Mouse (Mus musculus): ENCODE measurements at regions not wholly inside any gene's neighbourhood (a gene's known extent, or its start where the extent isn't known, plus 50 kb on each side); places are given as distances from the start of the nearest gene placed in this dataset.
A peak's percentile ranks its signal among the peaks of the same experiment; 100 is the strongest.

DNA sequence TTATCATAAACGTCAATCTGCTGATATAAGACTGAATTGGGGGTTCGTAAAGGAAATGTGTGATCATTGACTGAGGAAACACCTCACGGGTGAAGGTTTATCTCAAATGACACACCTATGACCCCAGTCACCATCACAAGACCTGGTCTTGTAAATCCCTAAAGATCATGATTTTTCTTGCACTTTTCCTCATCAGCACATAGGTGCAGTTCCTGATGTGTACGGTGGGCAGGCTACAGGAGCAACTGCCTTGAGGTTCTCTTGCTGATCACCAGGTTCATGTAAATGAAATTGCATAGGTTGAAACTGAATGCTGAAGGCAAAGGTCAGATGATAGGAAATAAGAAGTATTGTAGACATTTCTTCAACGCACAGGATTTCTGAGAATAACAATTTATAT is 277.1 kb downstream of the Rnf152 start:
- no peak for DNase-seq (ENCODE audit: low read depth, low spot score)

DNA sequence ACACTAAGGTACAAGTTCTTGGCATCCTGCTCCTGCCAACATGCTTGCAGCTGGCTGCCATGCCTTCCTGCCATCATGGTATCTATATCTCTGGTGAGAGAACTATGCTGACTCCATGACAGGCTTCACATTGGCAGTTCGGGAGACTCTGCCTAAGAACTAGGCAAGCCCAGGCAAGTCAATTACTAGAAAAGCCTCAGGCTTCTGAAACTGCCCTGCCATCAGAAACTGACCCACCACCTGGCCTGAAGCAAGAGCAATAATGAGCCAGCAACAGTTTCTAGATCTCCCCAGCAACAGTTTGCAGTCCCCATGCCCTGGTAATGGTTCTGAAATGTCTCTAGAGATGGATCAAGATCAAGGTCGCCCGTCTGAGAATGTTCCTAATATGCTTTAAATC is 280.8 kb downstream of the Rnf152 start:
- no peak for DNase-seq (ENCODE audit: low read depth, low spot score)

DNA sequence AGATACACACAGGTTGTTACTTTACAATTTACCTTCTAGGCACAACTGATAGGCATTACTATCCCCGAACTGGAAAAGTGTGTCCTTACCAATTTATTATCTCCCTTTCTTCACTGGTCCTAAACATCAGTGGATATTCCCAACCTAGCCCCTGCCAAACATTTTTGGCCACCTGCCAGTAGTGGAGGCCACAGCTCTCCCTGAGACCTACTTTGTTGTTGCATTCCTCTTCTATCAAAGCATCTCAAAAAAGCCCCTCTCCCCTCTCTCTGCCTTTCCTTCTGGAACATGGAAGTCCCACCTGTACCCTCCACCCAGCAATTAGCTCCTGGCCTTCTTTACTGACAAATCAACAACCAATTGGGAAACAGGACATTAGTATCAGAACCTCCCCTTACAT is 282.2 kb downstream of the Rnf152 start:
- DNase-seq (ENCODE audit: low read depth, low spot score): no peak

DNA sequence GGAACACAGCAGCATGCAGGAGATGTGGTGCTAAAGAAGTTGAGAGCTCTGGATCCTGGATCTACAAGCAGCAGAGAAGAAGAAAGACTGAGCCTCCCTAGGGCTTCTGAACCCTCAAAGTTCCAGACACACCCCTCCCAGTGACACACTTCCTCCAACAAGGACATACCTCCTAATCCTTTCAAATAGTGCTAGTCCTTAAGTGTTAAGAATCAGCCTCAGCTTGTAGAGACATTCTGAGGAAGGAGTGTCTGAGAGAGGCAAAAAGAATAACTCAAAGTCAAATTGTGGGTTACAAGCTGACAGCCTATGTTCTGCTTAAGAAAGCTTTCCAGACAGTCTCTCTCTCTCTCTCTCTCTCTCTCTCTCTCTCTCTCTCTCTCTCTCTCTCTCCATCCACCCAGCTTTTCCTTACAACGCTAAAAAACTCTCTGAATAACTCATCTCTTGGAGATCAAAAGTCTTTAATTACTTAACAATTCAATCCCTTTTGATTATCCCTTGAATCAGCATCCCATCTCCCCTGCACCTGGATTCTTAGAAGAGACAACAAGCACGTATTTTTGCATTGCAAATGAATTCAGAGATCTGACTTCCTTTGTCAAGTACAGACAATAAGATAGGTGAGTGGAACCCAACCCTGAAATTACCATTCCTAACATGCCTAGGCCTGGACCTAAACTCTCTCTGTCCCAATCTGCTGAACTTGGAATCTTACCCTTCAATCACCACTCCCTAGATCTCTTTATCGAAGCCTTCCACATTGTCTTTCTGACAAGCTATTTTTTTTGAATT is 285.7 kb downstream of the Rnf152 start:
- DNase-seq (ENCODE audit: low read depth, low spot score): peak; percentile 96

DNA sequence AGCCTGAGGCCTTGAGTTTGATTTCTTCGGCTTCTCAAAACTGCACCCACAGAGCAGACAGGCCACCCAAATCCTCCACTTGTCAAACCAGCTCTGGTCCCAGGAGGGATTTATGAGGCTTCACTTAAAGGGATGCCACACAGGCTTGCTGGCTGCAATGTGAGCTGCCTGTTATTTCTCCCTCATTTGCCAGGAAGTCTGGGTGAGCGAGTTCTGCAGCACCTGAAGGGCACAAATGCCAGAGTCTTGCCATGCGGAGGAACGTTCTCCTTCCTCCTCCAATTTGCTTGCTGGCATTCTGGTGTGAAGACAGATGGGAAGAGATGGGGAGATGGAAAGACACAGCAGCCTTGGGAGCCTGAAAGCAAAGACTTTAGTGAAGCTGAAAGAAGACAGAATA is 288.6 kb downstream of the Rnf152 start:
- no peak for DNase-seq (ENCODE audit: low read depth, low spot score)

DNA sequence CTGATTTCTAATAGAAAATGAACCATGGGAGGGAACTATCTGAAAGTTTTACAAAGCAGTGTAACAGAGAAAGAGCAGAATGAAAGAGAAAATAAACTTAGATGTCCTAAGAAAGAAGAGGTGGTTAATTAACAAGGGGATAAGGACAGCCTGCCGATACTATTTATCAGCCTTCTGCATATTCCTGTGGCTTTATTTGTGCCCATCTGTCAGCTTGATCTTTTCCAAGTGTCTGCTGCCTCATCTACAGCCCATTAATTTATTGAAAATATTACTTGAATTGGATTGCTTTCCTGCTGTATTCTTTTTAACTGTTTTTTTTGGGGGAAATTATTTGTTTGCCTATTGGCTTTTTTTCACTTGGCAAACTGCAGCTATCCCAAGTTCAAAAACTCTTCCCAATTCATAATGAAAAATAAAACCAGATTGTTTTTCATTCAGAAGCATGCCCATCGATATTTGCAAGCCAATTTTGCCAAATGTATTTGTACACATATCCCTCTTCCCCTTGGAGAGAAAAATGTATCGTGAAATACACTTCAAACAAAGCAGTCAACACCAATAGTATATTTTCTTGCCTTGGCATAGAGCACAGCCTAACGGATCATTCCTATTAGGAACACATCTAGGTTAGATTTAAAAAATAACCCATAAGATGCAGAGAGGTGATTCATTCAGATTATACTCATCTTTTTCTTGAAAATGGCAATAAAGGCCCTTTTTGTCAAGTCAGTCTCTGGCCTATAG is 289.3 kb downstream of the Rnf152 start:
- DNase-seq (ENCODE audit: low read depth, low spot score): no peak

DNA sequence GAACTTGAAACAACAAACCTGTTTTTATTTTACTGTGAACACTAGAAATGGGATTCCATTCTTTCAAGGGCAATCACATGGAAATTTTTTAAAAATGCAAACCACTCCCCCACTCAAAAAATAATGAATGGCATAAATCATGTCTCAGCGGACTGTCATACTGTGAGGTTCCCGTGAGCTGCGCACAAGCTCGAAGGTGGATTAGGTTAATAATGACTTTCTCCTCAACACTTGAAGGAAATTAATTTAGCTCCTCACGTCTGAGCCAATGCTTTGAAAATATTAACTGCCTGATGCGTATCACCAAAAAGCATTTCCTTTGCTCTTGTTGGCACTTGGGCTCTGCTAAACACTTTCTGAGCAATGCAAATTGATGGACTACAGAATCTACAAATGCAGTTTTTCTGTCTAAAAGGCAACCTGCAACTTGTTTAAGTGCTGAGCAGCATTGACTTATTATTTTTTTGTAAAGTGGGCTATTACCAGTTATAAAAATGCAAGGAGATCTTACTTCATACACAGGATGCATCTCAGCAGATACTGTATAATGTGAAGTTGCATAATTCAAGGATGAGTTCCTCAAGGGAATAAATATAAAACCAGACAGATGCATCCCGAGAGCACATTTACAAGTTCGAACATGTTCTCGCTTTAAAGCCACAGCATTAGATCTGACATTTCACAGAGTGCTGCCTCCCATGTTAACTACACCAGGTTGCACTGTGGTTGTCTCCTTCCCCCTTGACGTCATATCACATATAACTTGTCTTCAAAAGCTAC is 282.4 kb downstream of the Cdh20 start:
- no peak for DNase-seq (ENCODE audit: low read depth, low spot score)
